Mouse (Mus musculus): Measurements from ENCODE around the gene Olfr857. TPM values are rescaled to one million over a fixed set of nuclear protein-coding genes. Genes with fewer than 3 reads are reported as not detected.

The Olfr857 gene
- polyA plus RNA-seq, 2 experiments = not detected

Other genes with a start within 250 kb of the Olfr857 start
- not detected in 2 replicates for gene Olfr850, start 231.2 kb upstream of the Olfr857 start, polyA plus RNA-seq (2012; rRNA removed)
- not detected in 2 replicates for gene Olfr850, start 231.2 kb upstream of the Olfr857 start, polyA plus RNA-seq (2014; fragmentation: Nextera tagmentation; extraction: Ambion mirVana)
- gene Olfr851, start 216.1 kb upstream of the Olfr857 start, polyA plus RNA-seq (2012; rRNA removed) = not detected in 2 replicates
- gene Olfr851, start 216.1 kb upstream of the Olfr857 start, polyA plus RNA-seq (2014; fragmentation: Nextera tagmentation; extraction: Ambion mirVana) = not detected in 2 replicates
- gene Olfr853, start 168.4 kb upstream of the Olfr857 start, polyA plus RNA-seq (2012; rRNA removed) = not detected in 2 replicates
- gene Olfr853, start 168.4 kb upstream of the Olfr857 start, polyA plus RNA-seq (2014; fragmentation: Nextera tagmentation; extraction: Ambion mirVana) = not detected in 2 replicates
- gene Olfr854, start 142.1 kb upstream of the Olfr857 start, polyA plus RNA-seq (2012; rRNA removed) = not detected in 2 replicates
- not detected in 2 replicates for gene Olfr854, start 142.1 kb upstream of the Olfr857 start, polyA plus RNA-seq (2014; fragmentation: Nextera tagmentation; extraction: Ambion mirVana)
- not detected in 2 replicates for gene Olfr855, start 126.8 kb upstream of the Olfr857 start, polyA plus RNA-seq (2012; rRNA removed)
- gene Olfr855, start 126.8 kb upstream of the Olfr857 start, polyA plus RNA-seq (2014; fragmentation: Nextera tagmentation; extraction: Ambion mirVana) = not detected in 2 replicates
- 17.0 and 19.7 TPM in 2 replicates for gene Zfp317, start 87.3 kb upstream of the Olfr857 start, polyA plus RNA-seq (2012; rRNA removed)
- 21.5 and 25.6 TPM in 2 replicates for gene Zfp317, start 87.3 kb upstream of the Olfr857 start, polyA plus RNA-seq (2014; fragmentation: Nextera tagmentation; extraction: Ambion mirVana)
- gene Olfr58, start 70.8 kb downstream of the Olfr857 start, polyA plus RNA-seq (2012; rRNA removed) = 0.03 TPM in 1 of 2 replicates, not detected in the other
- not detected in 2 replicates for gene Olfr58, start 70.8 kb downstream of the Olfr857 start, polyA plus RNA-seq (2014; fragmentation: Nextera tagmentation; extraction: Ambion mirVana)
- gene Olfr859, start 95.5 kb downstream of the Olfr857 start, polyA plus RNA-seq (2012; rRNA removed) = not detected in 2 replicates
- gene Olfr859, start 95.5 kb downstream of the Olfr857 start, polyA plus RNA-seq (2014; fragmentation: Nextera tagmentation; extraction: Ambion mirVana) = not detected in 2 replicates
- gene Olfr860, start 140.3 kb downstream of the Olfr857 start, polyA plus RNA-seq (2012; rRNA removed) = not detected in 2 replicates
- not detected in 2 replicates for gene Olfr860, start 140.3 kb downstream of the Olfr857 start, polyA plus RNA-seq (2014; fragmentation: Nextera tagmentation; extraction: Ambion mirVana)
- gene Olfr862, start 178.6 kb downstream of the Olfr857 start, polyA plus RNA-seq (2012; rRNA removed) = not detected in 2 replicates
- gene Olfr862, start 178.6 kb downstream of the Olfr857 start, polyA plus RNA-seq (2014; fragmentation: Nextera tagmentation; extraction: Ambion mirVana) = not detected in 2 replicates
- gene Olfr77, start 207.4 kb downstream of the Olfr857 start, polyA plus RNA-seq (2012; rRNA removed) = not detected in 2 replicates
- 0.26 and 0.32 TPM in 2 replicates for gene Olfr77, start 207.4 kb downstream of the Olfr857 start, polyA plus RNA-seq (2014; fragmentation: Nextera tagmentation; extraction: Ambion mirVana)

All from limb, embryonic 14.5 days (tissue).